Mouse (Mus musculus) Muller cell, postnatal 12 days (primary cell): Measurements from ENCODE around the gene Zbtb38.
"Not testable (repeated sequence)": the region's sequence is repeated elsewhere in the genome, so short reads cannot be mapped to it uniquely, and the experiment has no call there.

Experiments used
- DNase-seq: peaks from one replicate; pipeline ENCODE4 v3.0.0-alpha.2; 2015; ENCODE audit errors: inconsistent ontology term

The Zbtb38 gene

GRCm38 (mm10) chr9:96644002-96644401 is 108.6 kb downstream of the Zbtb38 start:
- DNase-seq: not testable (repeated sequence)

- peak; percentile 92 for DNase-seq
Observed at GRCm38 (mm10) chr9:96639451-96639850, 113.2 kb downstream of the Zbtb38 start.

GRCm38 (mm10) chr9:96638508-96638907 is 114.1 kb downstream of the Zbtb38 start:
- no peak for DNase-seq

- DNase-seq: no peak
Observed at GRCm38 (mm10) chr9:96637157-96637548, 115.5 kb downstream of the Zbtb38 start.

GRCm38 (mm10) chr9:96636423-96637156 is 116.0 kb downstream of the Zbtb38 start:
- DNase-seq: no peak

- no peak for DNase-seq
Observed at GRCm38 (mm10) chr9:96635899-96636298, 116.7 kb downstream of the Zbtb38 start.

GRCm38 (mm10) chr9:96635176-96635575 is 117.5 kb downstream of the Zbtb38 start:
- DNase-seq: no peak

GRCm38 (mm10) chr9:96633771-96634170 is 118.9 kb downstream of the Zbtb38 start:
- no peak for DNase-seq
